Mouse (Mus musculus): ENCODE data around the gene Tcf3. TPM values are rescaled to one million over a fixed set of nuclear protein-coding genes. Genes with fewer than 3 reads are reported as not detected.
A peak's percentile ranks its signal among the peaks of the same experiment; 100 is the strongest.

The Tcf3 gene
- polyA plus RNA-seq, 1 experiment from 2014 or later, result 110 TPM

DNA sequence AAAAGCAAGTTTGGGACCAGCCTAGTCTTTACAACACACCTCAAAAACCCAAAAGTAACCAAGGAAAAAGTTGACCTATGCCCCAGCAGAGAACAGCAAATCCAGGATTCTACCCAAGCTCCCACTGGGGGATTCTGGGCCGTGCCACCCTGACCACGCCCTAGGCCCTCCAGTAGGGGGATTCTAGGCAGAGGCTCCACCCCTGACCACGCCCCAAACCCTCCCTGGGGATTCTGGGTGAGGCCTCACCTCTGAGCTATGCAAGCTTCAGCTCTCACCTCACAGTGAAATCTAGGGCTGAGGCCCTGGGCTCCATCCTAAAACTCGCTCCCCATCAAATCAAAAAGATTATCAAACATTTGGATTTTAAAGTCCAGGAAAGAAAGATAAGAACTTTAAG lies 9.9 kb downstream of the Tcf3 start:
- DNase-seq (ENCODE audit: low spot score), result peak; percentile 47
- 60% methylated on average over 4 of the region's 4 CpGs for WGBS

GRCm38 (mm10) chr10:80421651-80422472 lies 11.6 kb downstream of the Tcf3 start:
- Histone ChIP-seq H3K27ac (ENCODE audit: low read depth, low read length) (no peak overlapping the region), H3K36me3 (ENCODE audit: control insufficient read depth, insufficient read depth, low read length) (peaks cover 53% of the 10 kb centered on the region), H3K9ac (ENCODE audit: low read depth, low read length) (no peak overlapping the region), H3K9me3 (ENCODE audit: control insufficient read depth, low read length) (no peaks in the 10 kb centered on the region), H3K27me3 (ENCODE audit: control insufficient read depth, insufficient read depth, low read length) (no peaks in the 10 kb centered on the region), H3K4me3 (ENCODE audit: low read depth, low read length) (no peak overlapping the region), H3K4me2 (replicated peaks; ENCODE audit: low read depth, low read length) (no peak overlapping the region), H3K4me1 (replicated peaks; ENCODE audit: control insufficient read depth, insufficient read depth, low read length) (no peaks in the 10 kb centered on the region)
- 90% methylated on average over 9 of the region's 9 CpGs for WGBS
- no peak for DNase-seq (ENCODE audit: low spot score)
- ATAC-seq (ENCODE audit: low FRiP score), result no peak

More for the DNA sequence above, 9.9 kb downstream of the Tcf3 start:
- H3K9ac ChIP-seq (ENCODE audit: low read depth, low read length), result no peak overlapping the region
- no peak overlapping the region for H3K4me3 ChIP-seq (ENCODE audit: low read depth, low read length)
- ATAC-seq (ENCODE audit: low FRiP score), result no peak
- H3K4me2 ChIP-seq (replicated peaks; ENCODE audit: low read depth, low read length), result no peak overlapping the region
- no peaks in the 10 kb centered on the region for H3K9me3 ChIP-seq (ENCODE audit: control insufficient read depth, low read length)
- H3K27ac ChIP-seq (ENCODE audit: low read depth, low read length), result no peak overlapping the region
- peaks cover 62% of the 10 kb centered on the region for H3K36me3 ChIP-seq (ENCODE audit: control insufficient read depth, insufficient read depth, low read length)
- H3K4me1 ChIP-seq (replicated peaks; ENCODE audit: control insufficient read depth, insufficient read depth, low read length), result no peaks in the 10 kb centered on the region
- H3K27me3 ChIP-seq (ENCODE audit: control insufficient read depth, insufficient read depth, low read length), result no peaks in the 10 kb centered on the region

DNA sequence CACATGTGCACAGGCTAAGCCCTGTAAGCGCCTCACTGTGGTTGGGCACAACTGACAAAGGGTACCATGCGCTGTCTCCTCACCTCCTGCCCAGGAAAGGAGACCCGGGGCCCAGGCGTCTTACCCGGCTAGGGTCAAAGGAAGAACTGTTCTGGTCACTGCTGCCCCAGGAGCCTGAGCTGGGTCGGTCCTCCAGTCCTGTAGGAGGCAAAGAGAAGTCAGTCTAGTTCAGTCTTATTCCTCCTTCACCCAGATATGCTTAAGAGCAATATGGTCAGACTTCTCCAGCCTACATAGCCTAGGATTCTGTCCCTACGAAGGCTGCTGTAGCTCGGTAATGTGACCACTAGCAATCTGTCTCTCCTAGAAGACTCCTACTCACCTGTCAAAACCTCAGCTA lies 12.2 kb downstream of the Tcf3 start:
- H3K4me3 ChIP-seq (ENCODE audit: low read depth, low read length), result no peak overlapping the region
- H3K36me3 ChIP-seq (ENCODE audit: control insufficient read depth, insufficient read depth, low read length), result peaks cover 50% of the 10 kb centered on the region
- no peak for DNase-seq (ENCODE audit: low spot score)
- H3K27ac ChIP-seq (ENCODE audit: low read depth, low read length), result no peak overlapping the region
- no peaks in the 10 kb centered on the region for H3K27me3 ChIP-seq (ENCODE audit: control insufficient read depth, insufficient read depth, low read length)
- H3K4me2 ChIP-seq (replicated peaks; ENCODE audit: low read depth, low read length), result no peak overlapping the region
- no peaks in the 10 kb centered on the region for H3K4me1 ChIP-seq (replicated peaks; ENCODE audit: control insufficient read depth, insufficient read depth, low read length)
- no peak for ATAC-seq (ENCODE audit: low FRiP score)
- no peak overlapping the region for H3K9ac ChIP-seq (ENCODE audit: low read depth, low read length)
- H3K9me3 ChIP-seq (ENCODE audit: control insufficient read depth, low read length), result no peaks in the 10 kb centered on the region
- 96% methylated on average over 8 of the region's 8 CpGs for WGBS

DNA sequence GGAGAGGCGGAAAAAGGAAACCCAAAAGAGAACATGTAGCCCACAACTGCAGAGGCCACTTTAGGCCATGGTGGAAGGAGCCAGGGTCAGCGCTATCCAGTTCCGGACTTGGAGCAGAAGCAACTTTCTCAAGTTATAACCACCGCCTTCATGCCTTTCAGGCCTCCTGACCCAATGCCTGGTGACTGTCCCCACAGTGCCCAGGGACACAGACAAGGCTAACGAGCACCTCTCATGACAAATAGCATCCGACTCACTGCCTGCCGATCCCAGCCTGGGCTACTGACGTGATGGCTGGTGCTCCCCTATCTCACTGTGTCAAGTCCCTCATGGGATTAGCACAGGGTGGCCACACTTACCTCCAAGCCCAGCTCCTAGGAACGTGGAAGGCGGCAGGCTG lies 12.7 kb downstream of the Tcf3 start:
- DNase-seq (ENCODE audit: low spot score), result no peak
- H3K4me2 ChIP-seq (replicated peaks; ENCODE audit: low read depth, low read length), result no peak overlapping the region
- no peak overlapping the region for H3K27ac ChIP-seq (ENCODE audit: low read depth, low read length)
- no peaks in the 10 kb centered on the region for H3K4me1 ChIP-seq (replicated peaks; ENCODE audit: control insufficient read depth, insufficient read depth, low read length)
- 95% methylated on average over 10 of the region's 10 CpGs for WGBS
- no peak overlapping the region for H3K4me3 ChIP-seq (ENCODE audit: low read depth, low read length)
- H3K36me3 ChIP-seq (ENCODE audit: control insufficient read depth, insufficient read depth, low read length), result peaks cover 50% of the 10 kb centered on the region
- H3K9ac ChIP-seq (ENCODE audit: low read depth, low read length), result no peak overlapping the region
- H3K9me3 ChIP-seq (ENCODE audit: control insufficient read depth, low read length), result no peaks in the 10 kb centered on the region
- no peak for ATAC-seq (ENCODE audit: low FRiP score)
- H3K27me3 ChIP-seq (ENCODE audit: control insufficient read depth, insufficient read depth, low read length), result no peaks in the 10 kb centered on the region

GRCm38 (mm10) chr10:80419419-80419818 lies 14.0 kb downstream of the Tcf3 start:
- H3K27ac ChIP-seq (ENCODE audit: low read depth, low read length), result no peak overlapping the region
- WGBS, result 92% methylated on average over 7 of the region's 8 CpGs
- no peak overlapping the region for H3K9ac ChIP-seq (ENCODE audit: low read depth, low read length)
- H3K4me2 ChIP-seq (replicated peaks; ENCODE audit: low read depth, low read length), result no peak overlapping the region
- no peaks in the 10 kb centered on the region for H3K27me3 ChIP-seq (ENCODE audit: control insufficient read depth, insufficient read depth, low read length)
- DNase-seq (ENCODE audit: low spot score) (no peak), ATAC-seq (ENCODE audit: low FRiP score) (no peak)
- no peak overlapping the region for H3K4me3 ChIP-seq (ENCODE audit: low read depth, low read length)
- H3K9me3 ChIP-seq (ENCODE audit: control insufficient read depth, low read length), result no peaks in the 10 kb centered on the region
- peaks cover 48% of the 10 kb centered on the region for H3K36me3 ChIP-seq (ENCODE audit: control insufficient read depth, insufficient read depth, low read length)
- H3K4me1 ChIP-seq (replicated peaks; ENCODE audit: control insufficient read depth, insufficient read depth, low read length), result no peaks in the 10 kb centered on the region

GRCm38 (mm10) chr10:80418311-80418710 lies 15.1 kb downstream of the Tcf3 start:
- H3K4me1 ChIP-seq (replicated peaks; ENCODE audit: control insufficient read depth, insufficient read depth, low read length), result no peaks in the 10 kb centered on the region
- no peaks in the 10 kb centered on the region for H3K9me3 ChIP-seq (ENCODE audit: control insufficient read depth, low read length)
- no peak overlapping the region for H3K9ac ChIP-seq (ENCODE audit: low read depth, low read length)
- H3K4me3 ChIP-seq (ENCODE audit: low read depth, low read length), result no peak overlapping the region
- H3K27ac ChIP-seq (ENCODE audit: low read depth, low read length), result no peak overlapping the region
- no peak overlapping the region for H3K4me2 ChIP-seq (replicated peaks; ENCODE audit: low read depth, low read length)
- ATAC-seq (ENCODE audit: low FRiP score), result no peak
- no peaks in the 10 kb centered on the region for H3K27me3 ChIP-seq (ENCODE audit: control insufficient read depth, insufficient read depth, low read length)
- 89% methylated on average over 3 of the region's 3 CpGs for WGBS
- peaks cover 51% of the 10 kb centered on the region for H3K36me3 ChIP-seq (ENCODE audit: control insufficient read depth, insufficient read depth, low read length)
- peak; percentile 38 for DNase-seq (ENCODE audit: low spot score)

- no peaks in the 10 kb centered on the region for H3K27me3 ChIP-seq (ENCODE audit: control insufficient read depth, insufficient read depth, low read length)
- no peaks in the 10 kb centered on the region for H3K9me3 ChIP-seq (ENCODE audit: control insufficient read depth, low read length)
- ATAC-seq (ENCODE audit: low FRiP score) (no peak), DNase-seq (ENCODE audit: low spot score) (no peak)
- H3K4me2 ChIP-seq (replicated peaks; ENCODE audit: low read depth, low read length), result no peak overlapping the region
- no peak overlapping the region for H3K4me3 ChIP-seq (ENCODE audit: low read depth, low read length)
- no peak overlapping the region for H3K9ac ChIP-seq (ENCODE audit: low read depth, low read length)
- no peak overlapping the region for H3K27ac ChIP-seq (ENCODE audit: low read depth, low read length)
- no peaks in the 10 kb centered on the region for H3K4me1 ChIP-seq (replicated peaks; ENCODE audit: control insufficient read depth, insufficient read depth, low read length)
- 93% methylated on average over 1 of the region's 1 CpGs for WGBS
- peaks cover 54% of the 10 kb centered on the region for H3K36me3 ChIP-seq (ENCODE audit: control insufficient read depth, insufficient read depth, low read length)
These were observed 15.6 kb downstream of the Tcf3 start for GRCm38 (mm10) chr10:80417841-80418240.

- no peaks in the 10 kb centered on the region for H3K9me3 ChIP-seq (ENCODE audit: control insufficient read depth, low read length)
- ATAC-seq (ENCODE audit: low FRiP score) (no peak), DNase-seq (ENCODE audit: low spot score) (no peak)
- H3K4me1 ChIP-seq (replicated peaks; ENCODE audit: control insufficient read depth, insufficient read depth, low read length), result no peaks in the 10 kb centered on the region
- H3K4me3 ChIP-seq (ENCODE audit: low read depth, low read length), result no peak overlapping the region
- H3K27me3 ChIP-seq (ENCODE audit: control insufficient read depth, insufficient read depth, low read length), result no peaks in the 10 kb centered on the region
- peaks cover 58% of the 10 kb centered on the region for H3K36me3 ChIP-seq (ENCODE audit: control insufficient read depth, insufficient read depth, low read length)
- H3K27ac ChIP-seq (ENCODE audit: low read depth, low read length), result no peak overlapping the region
- 92% methylated on average over 10 of the region's 10 CpGs for WGBS
- H3K4me2 ChIP-seq (replicated peaks; ENCODE audit: low read depth, low read length), result no peak overlapping the region
- no peak overlapping the region for H3K9ac ChIP-seq (ENCODE audit: low read depth, low read length)
These were observed 16.1 kb downstream of the Tcf3 start for GRCm38 (mm10) chr10:80417371-80417770.

DNA sequence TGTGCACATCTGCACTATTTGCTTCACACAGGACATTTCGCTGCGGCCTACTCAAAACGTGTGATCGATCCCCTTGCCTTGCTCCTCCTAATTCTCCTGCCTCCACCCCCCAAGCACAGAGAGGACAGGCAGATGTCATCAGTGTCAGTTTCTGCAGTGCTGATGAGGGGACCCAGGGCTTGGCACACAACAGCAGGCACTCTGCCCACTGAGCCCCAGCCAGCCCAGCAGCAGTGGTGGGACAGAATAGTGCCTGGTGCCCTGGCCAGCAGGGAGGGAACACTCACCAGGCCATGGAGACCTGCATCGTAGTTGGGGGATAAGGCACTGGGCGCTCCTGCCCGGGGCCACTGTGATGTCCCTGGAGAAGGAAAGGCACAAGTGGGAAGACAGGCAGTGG lies 17.9 kb downstream of the Tcf3 start:
- Histone ChIP-seq H3K27me3 (ENCODE audit: control insufficient read depth, insufficient read depth, low read length) (no peaks in the 10 kb centered on the region), H3K9me3 (ENCODE audit: control insufficient read depth, low read length) (no peaks in the 10 kb centered on the region), H3K4me1 (replicated peaks; ENCODE audit: control insufficient read depth, insufficient read depth, low read length) (no peaks in the 10 kb centered on the region), H3K4me2 (replicated peaks; ENCODE audit: low read depth, low read length) (no peak overlapping the region), H3K36me3 (ENCODE audit: control insufficient read depth, insufficient read depth, low read length) (peaks cover 59% of the 10 kb centered on the region), H3K9ac (ENCODE audit: low read depth, low read length) (no peak overlapping the region), H3K4me3 (ENCODE audit: low read depth, low read length) (no peak overlapping the region), H3K27ac (ENCODE audit: low read depth, low read length) (no peak overlapping the region)
- 94% methylated on average over 7 of the region's 7 CpGs for WGBS
- ATAC-seq (ENCODE audit: low FRiP score), result no peak
- no peak for DNase-seq (ENCODE audit: low spot score)

All from hindbrain, embryonic 11.5 days (tissue).